Mouse (Mus musculus) CH12.LX (cell line): ENCODE results near the gene 2310057J18Rik. TPM values are rescaled to one million over a fixed set of nuclear protein-coding genes. Genes with fewer than 3 reads are reported as not detected.
"Not testable (repeated sequence)": the region's sequence is repeated elsewhere in the genome, so short reads cannot be mapped to it uniquely, and the experiment has no call there.

Experiments used
- DNase-seq: peaks from one replicate; pipeline ENCODE4 v3.0.0-alpha.2; 2013; ENCODE audit errors: extremely low read depth
- H3K27ac ChIP-seq: 2 replicates; pipeline ENCODE4 v1.5.1; 2012; ENCODE audit warnings: low read depth, mild to moderate bottlenecking, control low read depth, moderate library complexity; ENCODE audit not compliant: insufficient read depth
- H3K27me3 ChIP-seq: replicated peaks from 2 replicates; pipeline ENCODE3; 2012; ENCODE audit warnings: inconsistent platforms
- H3K36me3 ChIP-seq, 2 experiments: replicated peaks in 1 of 2; 2 replicates each; pipeline versions ENCODE3 to v1.6.1; 2012; ENCODE audit warnings: inconsistent platforms in 1 of 2, low read length in 1 of 2, mild to moderate bottlenecking in 1 of 2, mixed read lengths in 1 of 2, moderate library complexity in 1 of 2; ENCODE audit not compliant: control insufficient read depth in 1 of 2, insufficient read depth in 1 of 2
- H3K4me1 ChIP-seq, 2 experiments: 2 replicates each; pipeline ENCODE4 v1.6.1; 2012; ENCODE audit warnings: inconsistent platforms in 1 of 2, moderate library complexity in 1 of 2; ENCODE audit not compliant: insufficient read depth in 2 of 2, control insufficient read depth in 1 of 2
- H3K4me2 ChIP-seq: 2 replicates; pipeline ENCODE4 v1.6.1; 2012; ENCODE audit warnings: low read depth, mild to moderate bottlenecking, control low read depth; ENCODE audit not compliant: poor library complexity, insufficient read depth, severe bottlenecking
- H3K4me3 ChIP-seq, 3 experiments: fragments of 150-350 bp in 1 of 3; sonication (generic) in 1 of 3; replicated peaks in 1 of 3; 2 replicates each; pipeline versions ENCODE3 to v1.5.1; 2011 to 2012; ENCODE audit warnings: low read depth in 2 of 3, low read length in 2 of 3, mild to moderate bottlenecking in 2 of 3, moderate library complexity in 2 of 3, control low read depth in 1 of 3, improper control_type of control experiment in 1 of 3, inconsistent platforms in 1 of 3, mixed read lengths in 1 of 3; ENCODE audit not compliant: poor library complexity in 1 of 3
- H3K79me2 ChIP-seq: replicated peaks from 2 replicates; pipeline ENCODE4 v1.6.1; 2012; ENCODE audit warnings: mild to moderate bottlenecking, moderate library complexity; ENCODE audit not compliant: control insufficient read depth, poor library complexity, insufficient read depth, severe bottlenecking; ENCODE audit errors: extremely low read depth
- H3K9ac ChIP-seq: 2 replicates; pipeline ENCODE4 v1.6.1; 2012; ENCODE audit warnings: low read depth, mild to moderate bottlenecking, control low read depth, moderate library complexity; ENCODE audit not compliant: insufficient read depth
- H3K9me3 ChIP-seq: replicated peaks from 2 replicates; pipeline ENCODE3; 2012; ENCODE audit warnings: low read length, inconsistent platforms, mixed read lengths
- BHLHE40 ChIP-seq: IDR thresholded peaks from 2 replicates; pipeline ENCODE4 v1.6.1; 2011; ENCODE audit warnings: mild to moderate bottlenecking, low read depth, low read length, improper control_type of control experiment
- CHD1 ChIP-seq: IDR thresholded peaks from 2 replicates; pipeline ENCODE4 v1.6.1; 2012; ENCODE audit warnings: low read depth, low read length, improper control_type of control experiment, inconsistent platforms
- ELF1 ChIP-seq: IDR thresholded peaks from 2 replicates; pipeline ENCODE4 v1.6.1; 2014; ENCODE audit warnings: low read depth, mild to moderate bottlenecking, inconsistent platforms, low read length, improper control_type of control experiment
- HCFC1 ChIP-seq: IDR thresholded peaks from 2 replicates; pipeline ENCODE4 v1.6.1; 2012; ENCODE audit warnings: low read depth, mild to moderate bottlenecking, inconsistent platforms, low read length, improper control_type of control experiment
- KAT2A ChIP-seq: IDR thresholded peaks from 2 replicates; pipeline ENCODE4 v1.6.1; 2012; ENCODE audit warnings: low read length, improper control_type of control experiment, inconsistent platforms; ENCODE audit not compliant: insufficient replicate concordance
- MAX ChIP-seq: IDR thresholded peaks from 2 replicates; pipeline ENCODE4 v1.6.1; 2011; ENCODE audit warnings: low read length, improper control_type of control experiment
- NELFE ChIP-seq: IDR thresholded peaks from 2 replicates; pipeline ENCODE4 v1.6.1; 2011; ENCODE audit warnings: low read depth, low read length, improper control_type of control experiment
- NRF1 ChIP-seq: IDR thresholded peaks from 2 replicates; pipeline ENCODE4 v1.6.1; 2014; ENCODE audit warnings: low read depth, mild to moderate bottlenecking, inconsistent platforms, low read length, improper control_type of control experiment, moderate library complexity
- POLR2AphosphoS2 ChIP-seq: IDR thresholded peaks from 2 replicates; pipeline ENCODE4 v1.6.1; 2011; ENCODE audit warnings: low read depth, low read length, improper control_type of control experiment
- RCOR1 ChIP-seq: conservative IDR thresholded peaks from 2 replicates; pipeline ENCODE4 v1.6.1; 2012; ENCODE audit warnings: low read depth, mild to moderate bottlenecking, inconsistent platforms, low read length, improper control_type of control experiment
- SIN3A ChIP-seq: IDR thresholded peaks from 2 replicates; pipeline ENCODE4 v1.6.1; 2012; ENCODE audit warnings: low read length, improper control_type of control experiment, inconsistent platforms
- USF2 ChIP-seq: conservative IDR thresholded peaks from 2 replicates; pipeline ENCODE4 v1.6.1; 2011; ENCODE audit warnings: low read depth, low read length, improper control_type of control experiment
- ZKSCAN1 ChIP-seq: IDR thresholded peaks from 2 replicates; pipeline ENCODE4 v1.6.1; 2012; ENCODE audit warnings: low read depth, inconsistent platforms, low read length, improper control_type of control experiment, borderline replicate concordance
- ZMIZ1 ChIP-seq: IDR thresholded peaks from 2 replicates; pipeline ENCODE4 v1.6.1; 2012; ENCODE audit warnings: low read depth, mild to moderate bottlenecking, inconsistent platforms, low read length, improper control_type of control experiment
- dilution Hi-C: fragments of 300-500 bp; cut with MboI; formaldehyde crosslinking; loops from 2 replicates; pipeline ENCODE4 v1.14.3; 2020; ENCODE audit warnings: low sequenced_read_pairs; ENCODE audit not compliant: extremely low pct_unique_long_range_greater_than_20kb, extremely low pct_ligation_motif_present
- in situ Hi-C: fragments of 300-500 bp; cut with MboI; formaldehyde crosslinking; loops from 3 replicates; pipeline ENCODE4 v1.14.3; 2019; ENCODE audit warnings: low sequenced_read_pairs, low pct_ligation_motif_present, low pct_unique_long_range_greater_than_20kb, mixed read lengths
- polyA plus RNA-seq: library from polyadenylated mRNA; unstranded; fragments of >175 nt; gene quantifications from 2 replicates; pipeline ENCODE4 v1.2.1, GENCODE M21; 2012; ENCODE audit warnings: low read depth; ENCODE audit not compliant: insufficient read length
- total RNA-seq, 2 experiments: library from RNA; depleted of rRNA; stranded (reverse); fragments of 300-350 nt in 1 of 2; fragments of >200 nt in 1 of 2; gene quantifications; 2 replicates each; pipeline ENCODE4 v1.2.3; 2012 to 2014

The 2310057J18Rik gene
- total RNA-seq (2012; rRNA removed) (not detected in 2 replicates), total RNA-seq (2014; rRNA removed) (not detected in 2 replicates), polyA plus RNA-seq (not detected in 2 replicates)

GRCm38 (mm10) chr10:28986203-28986602, at the start of gene 2310057J18Rik:
Gene 2310057J18Rik (minus strand): TSS chr10:28986303.
- Histone ChIP-seq H3K4me1 (no peaks in the 10 kb centered on the region), H3K4me2 (no peak within 1 kb of the TSS), H3K27ac (no peak within 1 kb of the TSS), H3K79me2 (no peaks in the 10 kb centered on the region), H3K27me3 (no peaks in the 10 kb centered on the region)
- no peak for DNase-seq
- TF ChIP-seq USF2 (no peak), RCOR1 (no peak), HCFC1 (no peak), ZMIZ1 (no peak), CHD1 (no peak), NRF1 (no peak), NELFE (no peak), BHLHE40 (no peak)
- TF ChIP-seq, all 38 proteins: peak for 0
- in situ Hi-C loops, result no loop called here
- Histone ChIP-seq H3K9me3 (no peaks in the 10 kb centered on the region), H3K9ac (no peak within 1 kb of the TSS), H3K4me3 (no peak within 1 kb of the TSS), H3K36me3 (no peaks in the 10 kb centered on the region)
- dilution Hi-C loops, result no loop called here

DNA sequence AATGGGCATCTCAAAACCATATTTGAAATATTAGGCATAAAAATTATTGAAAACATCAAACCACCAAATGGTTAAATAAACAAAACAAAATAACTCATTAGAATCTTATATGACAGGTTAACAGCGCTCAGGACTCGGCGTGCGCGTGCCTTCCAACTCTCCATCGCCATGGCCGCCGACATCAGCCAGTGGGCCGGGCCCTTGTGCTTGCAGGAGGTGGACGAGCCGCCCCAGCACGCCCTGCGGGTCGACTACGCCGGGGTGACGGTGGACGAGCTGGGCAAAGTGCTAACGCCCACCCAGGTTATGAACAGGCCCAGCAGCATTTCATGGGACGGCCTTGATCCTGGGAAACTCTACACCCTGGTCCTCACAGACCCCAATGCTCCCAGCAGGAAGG, 43.9 kb upstream of the 2310057J18Rik start:
- dilution Hi-C loops, result not testable (repeated sequence)

DNA sequence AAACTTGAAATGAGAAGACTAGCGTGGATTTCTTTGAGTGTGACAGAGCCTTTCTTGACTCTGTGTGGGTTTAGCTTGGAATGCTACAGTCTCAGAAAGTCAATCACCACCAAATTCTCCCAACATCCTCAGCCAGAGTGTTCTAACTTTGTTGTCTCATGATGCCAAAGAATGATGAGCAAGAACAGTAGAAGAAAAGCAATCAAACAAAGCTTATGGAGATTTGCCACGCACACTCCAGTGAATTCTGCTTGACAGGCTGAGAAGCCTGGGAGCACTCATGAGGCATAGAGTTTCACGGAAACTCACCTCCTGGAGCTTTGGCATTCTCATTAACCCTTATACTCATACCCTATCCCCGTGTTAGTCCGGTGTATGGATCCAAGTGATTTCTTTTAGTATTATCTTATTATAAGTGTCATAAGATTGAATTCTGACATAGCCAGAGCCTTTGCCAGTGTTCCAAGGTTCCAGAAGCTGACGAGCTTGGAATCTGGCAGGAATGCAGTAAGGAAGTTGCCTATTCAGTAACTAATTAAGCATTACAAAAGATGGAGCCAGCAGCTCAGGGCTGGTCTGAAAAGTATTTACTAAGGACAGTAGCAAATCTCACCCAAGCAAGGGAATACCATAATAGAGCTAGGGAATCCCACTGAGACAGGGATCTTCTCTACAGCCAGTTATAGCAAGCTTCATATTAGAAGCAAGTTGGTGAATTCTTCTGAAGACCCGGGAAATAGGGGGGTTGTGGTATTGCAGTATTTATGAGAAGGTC, 33.6 kb upstream of the 2310057J18Rik start:
- no peaks in the 10 kb centered on the region for H3K36me3 ChIP-seq
- H3K27ac ChIP-seq, result no peak overlapping the region
- H3K27me3 ChIP-seq, result no peaks in the 10 kb centered on the region
- no peaks in the 10 kb centered on the region for H3K79me2 ChIP-seq
- dilution Hi-C loops (no loop called here), in situ Hi-C loops (no loop called here)
- H3K4me2 ChIP-seq, result no peak overlapping the region
- no peak overlapping the region for H3K9ac ChIP-seq
- no peak for DNase-seq
- no peaks in the 10 kb centered on the region for H3K9me3 ChIP-seq
- H3K4me1 ChIP-seq, result no peaks in the 10 kb centered on the region
- H3K4me3 ChIP-seq, result no peak overlapping the region
- TF ChIP-seq BHLHE40 (no peak), SIN3A (no peak), NRF1 (no peak), ELF1 (no peak), ZKSCAN1 (no peak), KAT2A (no peak), HCFC1 (no peak), POLR2AphosphoS2 (no peak), MAX (no peak)

More for the DNA sequence above, 43.9 kb upstream of the 2310057J18Rik start:
- DNase-seq, H3K9ac ChIP-seq, H3K27me3 ChIP-seq, H3K4me1 ChIP-seq, H3K27ac ChIP-seq, H3K79me2 ChIP-seq, H3K4me3 ChIP-seq, in situ Hi-C loops, H3K36me3 ChIP-seq, H3K9me3 ChIP-seq, H3K4me2 ChIP-seq: not testable (repeated sequence)
